Comparison of ENCODE assay signal across 8 mouse cellular contexts in the genomic region with DNA sequence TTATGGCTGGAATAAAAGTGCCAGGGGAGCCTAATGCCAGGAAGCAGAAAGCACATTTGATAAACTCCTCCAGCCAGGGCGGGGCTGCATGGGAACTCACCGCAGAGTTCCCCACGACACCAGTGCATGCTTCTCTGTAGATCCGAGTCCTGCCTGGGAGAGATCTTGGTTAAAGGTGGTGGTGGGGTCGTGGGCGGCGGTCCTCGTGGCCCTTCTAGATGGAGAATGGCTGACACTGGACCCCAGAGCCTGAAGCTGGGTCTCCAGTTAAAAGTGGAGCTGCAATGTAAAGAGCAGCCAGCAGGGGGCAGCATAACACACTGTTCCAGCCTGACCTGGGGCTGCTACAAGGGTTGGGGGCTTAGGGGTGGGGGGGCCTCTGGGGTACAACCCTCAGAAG. TPM values are rescaled to one million over a fixed set of nuclear protein-coding genes. Genes with fewer than 3 reads are reported as not detected.
A peak's percentile ranks its signal among the peaks of the same experiment; 100 is the strongest.
DNase-seq lines count a peak whose midpoint lies in the region; ATAC-seq and TF ChIP-seq lines count a peak whose summit lies in the region.

No protein-coding gene starts in this region.

- H3K9me3 ChIP-seq in kidney, postnatal 0 days (replicated peaks; ENCODE audit: low read length), result no peaks in the 10 kb centered on the region
- no peaks in the 10 kb centered on the region for H3K9me3 ChIP-seq in lung, embryonic 14.5 days (ENCODE audit: low read depth, low read length)

- ATAC-seq in kidney, postnatal 0 days (replicated peaks; ENCODE audit: low FRiP score, low read depth), result no peak
- no peak for ATAC-seq in lung, embryonic 14.5 days (ENCODE audit: insufficient read depth)

- peak; percentile 70 for TF ChIP-seq CTCF in bone marrow, adult 2 months (IDR thresholded peaks at IDR 0.05; ENCODE audit: control insufficient read depth, insufficient read depth, low read length)
- peak; percentile 76 for TF ChIP-seq CTCF in kidney, postnatal 0 days (IDR thresholded peaks at IDR 0.05; ENCODE audit: low read depth)
- TF ChIP-seq CTCF in lung, embryonic 14.5 days (IDR thresholded peaks at IDR 0.05; ENCODE audit: low read depth), result peak; percentile 85

- DNase-seq in ovary, postnatal 14 days (ENCODE audit: low spot score), result peak; percentile 53
- no peak for DNase-seq in ovary, adult 18-20 months (ENCODE audit: low spot score)
- peak; percentile 64 for DNase-seq in forelimb bud, embryonic 11.5 days (ENCODE audit: low read depth, low spot score)
- no peak for DNase-seq in kidney, postnatal 0 days (ENCODE audit: low spot score)
- DNase-seq in lung, embryonic 14.5 days, result peak; percentile 83
- DNase-seq in right cerebral cortex, postnatal 14 days, result peak; percentile 65
- DNase-seq in yolk sac, embryonic 10.5 days (ENCODE audit: low spot score), result no peak

- peaks cover 3% of the 10 kb centered on the region for H3K4me1 ChIP-seq in bone marrow, adult 2 months (ENCODE audit: control insufficient read depth, insufficient read depth, low read length)
- H3K4me1 ChIP-seq in kidney, postnatal 0 days (replicated peaks; ENCODE audit: insufficient read depth, low read length), result peaks cover 9% of the 10 kb centered on the region
- peaks cover 10% of the 10 kb centered on the region for H3K4me1 ChIP-seq in lung, embryonic 14.5 days (ENCODE audit: insufficient read depth)

- H3K27ac ChIP-seq in bone marrow, adult 2 months (ENCODE audit: control insufficient read depth, insufficient read depth, low read depth, low read length, poor library complexity), result no peak overlapping the region
- H3K27ac ChIP-seq in kidney, postnatal 0 days, result no peak overlapping the region
- H3K27ac ChIP-seq in lung, embryonic 14.5 days (ENCODE audit: low read depth), result no peak overlapping the region

- no peak for TF ChIP-seq POLR2A in bone marrow, adult 2 months (IDR thresholded peaks at IDR 0.05; ENCODE audit: borderline replicate concordance, control insufficient read depth, low read depth, low read length)

- H3K4me3 ChIP-seq in bone marrow, adult 2 months (replicated peaks; ENCODE audit: control insufficient read depth, low read depth, low read length), result no peak overlapping the region
- H3K4me3 ChIP-seq in kidney, postnatal 0 days (replicated peaks; ENCODE audit: low read depth, low read length), result no peak overlapping the region
- H3K4me3 ChIP-seq in lung, embryonic 14.5 days (ENCODE audit: low read depth, low read length), result no peak overlapping the region

- H3K36me3 ChIP-seq in kidney, postnatal 0 days (ENCODE audit: insufficient read depth, low read length), result no peaks in the 10 kb centered on the region
- H3K36me3 ChIP-seq in lung, embryonic 14.5 days (ENCODE audit: insufficient read depth), result no peaks in the 10 kb centered on the region

- 23% methylated on average over 8 of the region's 8 CpGs for WGBS in bone marrow, adult 2 months
- WGBS in kidney, postnatal 0 days, result 18% methylated on average over 8 of the region's 8 CpGs
- 17% methylated on average over 8 of the region's 8 CpGs for WGBS in lung, embryonic 14.5 days

- no peak overlapping the region for H3K4me2 ChIP-seq in kidney, postnatal 0 days (ENCODE audit: low read length)
- no peak overlapping the region for H3K4me2 ChIP-seq in lung, embryonic 14.5 days

- no peak overlapping the region for H3K9ac ChIP-seq in kidney, postnatal 0 days (ENCODE audit: low read depth, low read length)
- H3K9ac ChIP-seq in lung, embryonic 14.5 days, result no peak overlapping the region

- no peaks in the 10 kb centered on the region for H3K27me3 ChIP-seq in kidney, postnatal 0 days (ENCODE audit: insufficient read depth, low read length)
- no peaks in the 10 kb centered on the region for H3K27me3 ChIP-seq in lung, embryonic 14.5 days (ENCODE audit: insufficient read depth, low read length)

RNA-seq across cellular contexts. Expression of a gene that starts 38.3 kb away (rescaled TPM):
- not detected in 2 replicates for polyA plus RNA-seq in bone marrow, adult 2 months (2011; ENCODE audit: insufficient read depth, insufficient read length, low replicate concordance, missing spikeins)
- polyA plus RNA-seq in kidney, postnatal 0 days (2015; fragmentation: Nextera tagmentation; extraction: Ambion mirVana), result not detected in 2 replicates
- polyA plus RNA-seq in lung, embryonic 14.5 days (2014; fragmentation: Nextera tagmentation; extraction: Ambion mirVana), result not detected in 2 replicates

RNA-seq across cellular contexts. Expression of a gene that starts 54.6 kb away (rescaled TPM):
- 172 and 301 TPM in 2 replicates for polyA plus RNA-seq in bone marrow, adult 2 months (2011; ENCODE audit: insufficient read depth, insufficient read length, low replicate concordance, missing spikeins)
- 241 and 281 TPM in 2 replicates for polyA plus RNA-seq in kidney, postnatal 0 days (2015; fragmentation: Nextera tagmentation; extraction: Ambion mirVana)
- 172 and 186 TPM in 2 replicates for polyA plus RNA-seq in lung, embryonic 14.5 days (2014; fragmentation: Nextera tagmentation; extraction: Ambion mirVana)

Comparison
In these comparisons a context has a peak if more than half of its experiments do, and no peak if none do; other contexts are left out.
1. DNase-seq: peak in ovary, postnatal 14 days (single experiment), forelimb bud, embryonic 11.5 days (single experiment), lung, embryonic 14.5 days (single experiment) and right cerebral cortex, postnatal 14 days (single experiment); none in ovary, adult 18-20 months (single experiment), kidney, postnatal 0 days (single experiment) and yolk sac, embryonic 10.5 days (single experiment).
2. Peak in every context shown above with its lines, with median percentiles within 50 percentile points of each other: CTCF ChIP-seq.